Mouse (Mus musculus) liver, embryonic 16.5 days (tissue): ENCODE data around the gene Sh2d3c. TPM values are rescaled to one million over a fixed set of nuclear protein-coding genes. Genes with fewer than 3 reads are reported as not detected.

Experiments
- ATAC-seq: fragments of 200-750 bp; cut with Nextera tagmentation; 2 replicates; pipeline ENCODE4 v1.8.0; 2017; ENCODE audit warnings: low read depth, mild to moderate bottlenecking, moderate number of reproducible peaks, moderate library complexity
- H3K27ac ChIP-seq: fragments of 300-500 bp; sonication (generic); 2 replicates; pipeline ENCODE4 v1.5.1; 2014; ENCODE audit warnings: mild to moderate bottlenecking, low read length
- H3K27me3 ChIP-seq: fragments of 300-500 bp; sonication (generic); 2 replicates; pipeline ENCODE4 v1.6.1; 2014; ENCODE audit warnings: low read depth, low read length, mixed read lengths; ENCODE audit not compliant: control insufficient read depth, insufficient read depth
- H3K36me3 ChIP-seq: fragments of 300-500 bp; sonication (generic); 2 replicates; pipeline ENCODE4 v1.6.1; 2014; ENCODE audit warnings: mild to moderate bottlenecking; ENCODE audit not compliant: control insufficient read depth, insufficient read depth
- H3K4me1 ChIP-seq: fragments of 300-500 bp; sonication (generic); 2 replicates; pipeline ENCODE4 v1.6.1; 2014; ENCODE audit warnings: low read depth, low read length, mixed read lengths; ENCODE audit not compliant: control insufficient read depth
- H3K4me2 ChIP-seq: fragments of 300-500 bp; sonication (generic); 2 replicates; pipeline ENCODE4 v1.6.1; 2014; ENCODE audit warnings: low read depth, low read length, mixed read lengths
- H3K4me3 ChIP-seq: fragments of 300-500 bp; sonication (generic); 2 replicates; pipeline ENCODE4 v1.5.1; 2014; ENCODE audit warnings: low read depth, mild to moderate bottlenecking, low read length
- H3K9ac ChIP-seq: fragments of 300-500 bp; sonication (generic); 2 replicates; pipeline ENCODE4 v1.6.1; 2014; ENCODE audit warnings: low read depth, low read length
- H3K9me3 ChIP-seq: fragments of 300-500 bp; sonication (generic); replicated peaks from 2 replicates; pipeline ENCODE4 v1.6.1; 2016; ENCODE audit warnings: low read length; ENCODE audit not compliant: control insufficient read depth
- WGBS: fragments of 180-500 bp; shearing (Covaris S2); extraction: QIAGEN DNeasy Blood & Tissue Kit; methylation state at CpG from one replicate; pipeline ENCODE4 v1.1.7; 2014; ENCODE audit not compliant: insufficient replicate concordance; 5-methylcytosine and 5-hydroxymethylcytosine counted together
- polyA plus RNA-seq: library from polyadenylated mRNA; unstranded; fragments of >200 nt; fragmentation: Nextera tagmentation; extraction: Ambion mirVana; gene quantifications from 2 replicates; pipeline ENCODE4 v1.2.1, GENCODE M21; 2015

Gene Sh2d3c
- polyA plus RNA-seq, 1 experiment from 2014 or later, result 8.6 TPM

DNA sequence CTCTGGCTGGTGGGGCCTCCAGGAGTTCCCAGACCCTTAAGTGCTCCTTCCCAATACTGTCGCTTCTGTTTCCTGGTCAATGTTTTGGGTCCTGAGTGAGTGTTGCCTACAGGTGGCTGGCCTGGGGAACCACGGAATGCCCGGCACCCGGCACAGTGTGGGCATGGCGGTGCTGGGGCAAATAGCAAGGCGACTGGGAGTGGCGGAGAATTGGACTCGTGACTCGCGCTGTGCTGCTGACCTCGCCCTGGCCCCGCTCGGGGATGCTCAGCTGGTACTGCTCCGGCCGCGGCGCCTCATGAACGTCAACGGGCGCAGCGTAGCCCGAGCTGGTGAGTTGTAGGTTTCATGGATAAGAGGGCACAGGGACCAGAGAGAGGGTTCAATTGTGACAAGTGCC, 55.3 kb downstream of the Sh2d3c start:
- no peaks in the 10 kb centered on the region for H3K36me3 ChIP-seq
- H3K4me3 ChIP-seq, result peak overlapping the region; percentile 77
- 29% methylated on average over 22 of the region's 22 CpGs for WGBS
- H3K9ac ChIP-seq, result no peak overlapping the region
- H3K4me1 ChIP-seq, result peaks cover 18% of the 10 kb centered on the region
- no peak overlapping the region for H3K27ac ChIP-seq
- peak overlapping the region; percentile 97 for H3K4me2 ChIP-seq
- H3K27me3 ChIP-seq, result no peaks in the 10 kb centered on the region
- no peak for ATAC-seq
- H3K9me3 ChIP-seq, result no peaks in the 10 kb centered on the region

DNA sequence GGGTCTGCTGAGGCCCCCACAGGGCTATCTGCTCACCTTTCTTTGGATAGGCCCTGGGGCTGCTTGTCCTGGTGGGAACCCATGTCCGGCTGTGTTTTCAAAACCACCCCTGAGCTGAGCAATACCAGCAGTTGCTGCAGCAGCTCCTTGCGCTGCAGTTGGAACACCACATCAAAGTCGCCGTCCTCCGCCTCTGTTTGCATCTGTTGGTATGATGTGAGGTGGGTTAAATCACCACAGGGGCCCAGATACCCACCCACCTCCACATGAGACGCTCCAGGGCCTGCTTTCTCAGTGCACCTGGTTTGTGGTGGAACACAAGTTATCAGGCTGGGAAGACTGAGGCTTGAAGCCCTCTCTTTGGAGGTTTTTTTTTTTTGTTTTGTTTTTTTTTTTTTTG, 57.2 kb downstream of the Sh2d3c start:
- peaks cover 11% of the 10 kb centered on the region for H3K4me1 ChIP-seq
- no peak for ATAC-seq
- no peak overlapping the region for H3K9ac ChIP-seq
- no peak overlapping the region for H3K4me2 ChIP-seq
- H3K9me3 ChIP-seq, result no peaks in the 10 kb centered on the region
- no peaks in the 10 kb centered on the region for H3K27me3 ChIP-seq
- H3K4me3 ChIP-seq, result no peak overlapping the region
- WGBS, result 86% methylated on average over 6 of the region's 6 CpGs
- H3K27ac ChIP-seq, result no peak overlapping the region
- no peaks in the 10 kb centered on the region for H3K36me3 ChIP-seq

DNA sequence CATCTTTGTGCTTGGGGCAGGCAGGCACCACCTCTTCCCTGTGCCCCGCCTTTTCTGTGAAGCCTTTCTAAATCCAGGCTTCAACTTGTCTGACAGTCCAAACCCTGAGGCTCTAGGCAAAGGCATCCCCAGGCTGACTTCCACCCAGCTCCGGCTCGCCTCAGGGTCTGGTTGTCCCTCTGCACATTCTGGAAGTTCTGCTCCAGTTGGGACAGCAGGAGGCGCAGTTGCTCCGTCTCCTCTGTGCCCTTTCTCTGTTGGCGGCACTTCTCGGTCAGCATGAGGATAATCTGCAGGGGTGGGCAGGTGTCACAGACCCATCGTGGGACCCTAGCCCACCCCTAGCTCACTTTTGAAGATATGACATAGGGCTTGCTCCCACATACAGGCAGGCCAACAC, 58.3 kb downstream of the Sh2d3c start:
- Histone ChIP-seq H3K4me1 (peaks cover 11% of the 10 kb centered on the region), H3K4me2 (no peak overlapping the region), H3K27me3 (no peaks in the 10 kb centered on the region), H3K9me3 (no peaks in the 10 kb centered on the region), H3K27ac (no peak overlapping the region), H3K4me3 (no peak overlapping the region), H3K36me3 (no peaks in the 10 kb centered on the region), H3K9ac (no peak overlapping the region)
- WGBS, result 25% methylated on average over 8 of the region's 8 CpGs
- no peak for ATAC-seq

DNA sequence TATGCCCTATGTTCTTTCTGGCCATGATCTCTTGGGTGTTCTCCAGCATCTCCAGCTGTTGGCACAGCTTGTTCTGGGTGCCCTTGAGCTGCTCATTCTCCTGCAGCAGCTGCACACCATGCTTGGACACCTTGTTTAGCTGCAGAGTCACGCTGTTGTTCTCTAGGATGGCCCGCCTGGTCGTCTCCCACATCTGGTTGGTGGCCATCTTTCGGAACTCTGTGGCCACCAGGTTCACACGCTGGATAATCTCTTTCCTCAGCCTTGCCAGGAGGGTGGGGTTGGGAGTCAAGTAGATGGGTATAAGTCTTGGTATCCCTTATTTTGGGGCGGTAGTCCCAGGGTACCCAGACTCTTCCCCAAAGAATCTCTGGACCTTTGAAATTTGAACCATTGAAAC, 58.9 kb downstream of the Sh2d3c start:
- no peak overlapping the region for H3K4me3 ChIP-seq

DNA sequence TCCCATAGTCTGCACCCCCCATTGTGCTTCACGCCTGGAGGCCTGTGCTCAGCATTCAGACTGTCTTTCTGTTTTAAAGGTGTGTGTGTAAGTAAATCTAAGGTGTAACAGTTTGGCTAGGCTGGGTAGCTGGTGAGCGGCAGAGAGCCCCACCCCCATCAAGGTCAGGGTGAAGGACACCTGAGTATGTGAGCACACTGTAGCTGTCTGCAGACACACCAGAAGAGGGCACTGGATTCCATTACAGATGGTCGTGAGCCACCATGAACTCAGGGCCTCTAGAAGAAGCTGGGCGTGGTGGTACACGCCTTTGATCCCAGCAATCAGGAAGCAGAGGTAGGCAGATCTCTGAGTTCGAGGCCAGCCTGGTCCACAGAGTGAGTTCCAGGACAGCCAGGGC, 60.9 kb downstream of the Sh2d3c start:
- H3K27me3 ChIP-seq, result no peaks in the 10 kb centered on the region
- WGBS, result 41% methylated on average over 6 of the region's 6 CpGs
- no peaks in the 10 kb centered on the region for H3K36me3 ChIP-seq
- H3K4me3 ChIP-seq, result no peak overlapping the region
- H3K27ac ChIP-seq, result no peak overlapping the region
- no peak for ATAC-seq
- H3K4me2 ChIP-seq, result no peak overlapping the region
- H3K9me3 ChIP-seq, result no peaks in the 10 kb centered on the region
- no peaks in the 10 kb centered on the region for H3K4me1 ChIP-seq
- H3K9ac ChIP-seq, result no peak overlapping the region

More for the DNA sequence above, 58.9 kb downstream of the Sh2d3c start:
- 67% methylated on average over 6 of the region's 6 CpGs for WGBS
- no peak for ATAC-seq
- H3K4me2 ChIP-seq, result no peak overlapping the region
- no peaks in the 10 kb centered on the region for H3K9me3 ChIP-seq
- H3K27me3 ChIP-seq, result no peaks in the 10 kb centered on the region
- no peaks in the 10 kb centered on the region for H3K36me3 ChIP-seq
- H3K9ac ChIP-seq, result no peak overlapping the region
- peaks cover 11% of the 10 kb centered on the region for H3K4me1 ChIP-seq
- H3K27ac ChIP-seq, result no peak overlapping the region

DNA sequence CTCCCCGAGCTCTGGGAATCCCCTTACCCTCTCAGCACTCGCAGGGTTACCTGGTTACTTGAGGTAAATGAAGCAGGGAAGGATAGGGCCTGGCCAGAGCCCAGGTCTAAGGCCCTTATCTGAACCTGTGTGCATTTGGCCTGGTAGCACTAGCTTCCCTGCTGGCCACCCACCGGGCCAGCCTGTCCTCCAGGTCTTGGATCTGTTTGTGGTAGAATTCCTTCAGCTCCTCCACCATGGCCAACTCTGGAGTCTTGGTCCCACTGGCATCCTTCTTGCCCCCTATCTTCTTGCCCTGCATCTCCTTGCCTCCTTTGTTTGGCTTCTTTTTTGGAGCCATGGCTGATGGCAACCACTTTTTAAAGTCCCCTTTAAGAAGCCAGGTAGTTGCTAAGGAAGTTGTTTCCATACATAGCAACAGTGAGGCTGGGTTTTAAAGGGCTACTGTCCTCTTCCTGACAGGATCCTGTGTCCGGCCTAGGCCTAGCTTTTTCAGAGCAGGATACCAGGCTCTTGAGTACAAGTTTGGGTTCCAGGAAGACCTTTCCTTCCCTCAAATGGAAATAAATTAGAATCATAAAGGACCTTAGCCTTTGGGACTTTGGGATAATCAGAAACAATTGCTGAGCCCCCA, 63.3 kb downstream of the Sh2d3c start, which contains the start of gene Cfap157:
TSS of gene Cfap157 (minus strand) at position 381 of the 634 bp plus-strand sequence.
- Histone ChIP-seq H3K9me3 (no peaks in the 10 kb centered on the region), H3K36me3 (no peaks in the 10 kb centered on the region), H3K4me3 (no peak within 1 kb of the TSS), H3K4me2 (no peak within 1 kb of the TSS), H3K9ac (no peak within 1 kb of the TSS), H3K4me1 (no peaks in the 10 kb centered on the region), H3K27ac (no peak within 1 kb of the TSS), H3K27me3 (no peaks in the 10 kb centered on the region)
- no peak for ATAC-seq
- 42% methylated on average over 4 of the region's 4 CpGs for WGBS

DNA sequence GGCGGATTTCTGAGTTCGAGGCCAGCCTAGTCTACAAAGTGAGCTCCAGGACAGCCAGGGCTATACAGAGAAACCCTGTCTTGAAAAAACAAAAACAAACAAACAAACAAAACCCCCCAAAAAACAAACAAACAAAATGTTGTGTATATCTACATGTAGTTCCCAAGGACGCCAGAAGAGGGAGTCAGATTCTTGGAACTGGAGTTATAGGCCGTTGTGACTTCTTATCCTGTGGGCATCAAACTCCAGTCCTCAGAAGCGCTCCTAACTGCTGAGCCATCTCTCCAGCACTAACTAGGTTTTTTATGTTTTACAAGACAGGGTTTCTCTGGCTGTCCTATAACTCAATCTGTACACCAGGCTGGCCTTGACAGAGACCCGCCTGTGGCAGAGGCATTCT, 66.3 kb downstream of the Sh2d3c start:
- Histone ChIP-seq H3K27ac (no peak overlapping the region), H3K4me2 (no peak overlapping the region), H3K4me3 (no peak overlapping the region), H3K27me3 (no peaks in the 10 kb centered on the region), H3K9ac (no peak overlapping the region), H3K9me3 (no peaks in the 10 kb centered on the region), H3K36me3 (no peaks in the 10 kb centered on the region), H3K4me1 (no peaks in the 10 kb centered on the region)
- ATAC-seq, result no peak
- WGBS, result 50% methylated on average over 6 of the region's 6 CpGs

DNA sequence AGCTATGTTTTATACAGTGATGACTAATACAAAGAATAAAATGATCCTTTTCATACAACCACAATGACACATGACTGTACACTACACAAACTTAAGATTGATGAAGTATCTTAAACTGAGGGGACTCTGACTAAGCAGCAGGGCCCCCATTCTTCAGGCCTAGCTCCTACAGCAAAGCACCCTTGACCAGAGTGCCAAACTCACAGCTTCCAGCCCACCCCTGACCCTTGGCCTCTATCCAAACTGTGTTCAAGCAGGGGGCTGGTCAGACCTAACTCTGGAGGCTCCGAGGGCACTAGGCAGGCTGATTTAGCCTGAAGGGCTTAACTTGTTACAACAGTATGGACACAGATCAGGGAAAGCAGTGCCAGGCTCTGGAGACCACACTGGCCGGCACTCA, 67.7 kb downstream of the Sh2d3c start:
- Histone ChIP-seq H3K9ac (no peak overlapping the region), H3K27ac (no peak overlapping the region), H3K4me1 (no peaks in the 10 kb centered on the region), H3K4me2 (no peak overlapping the region), H3K9me3 (no peaks in the 10 kb centered on the region), H3K4me3 (no peak overlapping the region), H3K36me3 (no peaks in the 10 kb centered on the region), H3K27me3 (no peaks in the 10 kb centered on the region)
- 58% methylated on average over 2 of the region's 2 CpGs for WGBS
- ATAC-seq, result no peak; the same call in 1 of the 2 replicates

DNA sequence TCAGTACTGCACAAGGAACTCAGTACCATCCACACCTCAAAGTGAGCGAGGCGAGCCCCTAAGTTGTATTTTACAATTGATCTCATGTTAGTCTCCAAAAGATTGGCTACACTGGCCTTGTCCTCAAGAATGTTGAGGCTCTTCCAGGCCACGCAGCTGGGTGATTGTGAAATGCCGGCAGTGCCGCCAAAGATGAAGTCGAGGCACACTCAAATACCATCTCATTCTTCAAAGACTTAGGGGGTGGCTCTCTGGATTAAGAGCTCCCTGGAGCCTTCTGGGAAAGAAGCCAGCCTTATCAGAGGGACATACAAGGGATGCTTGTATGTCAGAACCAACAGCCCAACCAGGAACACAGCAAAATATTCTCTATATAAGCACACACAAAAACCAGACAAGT, 70.4 kb downstream of the Sh2d3c start:
- H3K4me1 ChIP-seq, result no peaks in the 10 kb centered on the region
- H3K36me3 ChIP-seq, result no peaks in the 10 kb centered on the region
- no peak for ATAC-seq
- WGBS, result 72% methylated on average over 6 of the region's 6 CpGs
- no peak overlapping the region for H3K9ac ChIP-seq
- H3K9me3 ChIP-seq, result no peaks in the 10 kb centered on the region
- H3K4me3 ChIP-seq, result no peak overlapping the region
- H3K27me3 ChIP-seq, result no peaks in the 10 kb centered on the region
- H3K4me2 ChIP-seq, result no peak overlapping the region
- H3K27ac ChIP-seq, result no peak overlapping the region
